Mouse (Mus musculus): ENCODE data around the gene Tarbp1. TPM values are rescaled to one million over a fixed set of nuclear protein-coding genes. Genes with fewer than 3 reads are reported as not detected.

Tarbp1 gene
- polyA plus RNA-seq, 1 experiment from 2014 or later = 1.1 TPM

- WGBS = 63% methylated on average over 9 of the region's 9 CpGs
- Histone ChIP-seq H3K36me3 (ENCODE audit: control insufficient read depth, insufficient read depth, low read length) (no peaks in the 10 kb centered on the region), H3K27ac (replicated peaks) (no peak overlapping the region), H3K4me1 (replicated peaks; ENCODE audit: control insufficient read depth, insufficient read depth) (no peaks in the 10 kb centered on the region), H3K27me3 (ENCODE audit: control insufficient read depth, insufficient read depth, low read length) (no peaks in the 10 kb centered on the region), H3K4me3 (ENCODE audit: low read depth, low read length) (no peak overlapping the region), H3K9me3 (ENCODE audit: control insufficient read depth, low read length) (no peaks in the 10 kb centered on the region), H3K4me2 (replicated peaks; ENCODE audit: low read depth) (no peak overlapping the region), H3K9ac (ENCODE audit: low read length) (no peak overlapping the region)
- DNase-seq (ENCODE audit: low spot score) = no peak
- TF ChIP-seq CTCF (IDR thresholded peaks at IDR 0.05; ENCODE audit: low read depth) = no peak
- TF ChIP-seq EP300 (optimal IDR thresholded peaks at IDR 0.05) = no peak
- ATAC-seq (ENCODE audit: low FRiP score, low TSS enrichment) = no peak
These were observed 79.5 kb downstream of the Tarbp1 start for GRCm38 (mm10) chr8:126395386-126395785.

- H3K27me3 ChIP-seq (ENCODE audit: control insufficient read depth, insufficient read depth, low read length) = no peaks in the 10 kb centered on the region
- H3K9me3 ChIP-seq (ENCODE audit: control insufficient read depth, low read length) = no peaks in the 10 kb centered on the region
- H3K9ac ChIP-seq (ENCODE audit: low read length) = no peak overlapping the region
- TF ChIP-seq EP300 (optimal IDR thresholded peaks at IDR 0.05) = no peak
- no peak overlapping the region for H3K4me3 ChIP-seq (ENCODE audit: low read depth, low read length)
- DNase-seq (ENCODE audit: low spot score) (no peak), ATAC-seq (ENCODE audit: low FRiP score, low TSS enrichment) (no peak)
- no peaks in the 10 kb centered on the region for H3K4me1 ChIP-seq (replicated peaks; ENCODE audit: control insufficient read depth, insufficient read depth)
- H3K4me2 ChIP-seq (replicated peaks; ENCODE audit: low read depth) = no peak overlapping the region
- 54% methylated on average over 2 of the region's 2 CpGs for WGBS
- H3K27ac ChIP-seq (replicated peaks) = no peak overlapping the region
- no peaks in the 10 kb centered on the region for H3K36me3 ChIP-seq (ENCODE audit: control insufficient read depth, insufficient read depth, low read length)
These were observed 83.3 kb downstream of the Tarbp1 start for GRCm38 (mm10) chr8:126391541-126391940.

GRCm38 (mm10) chr8:126387566-126387965 is 87.3 kb downstream of the Tarbp1 start:
- no peak overlapping the region for H3K27ac ChIP-seq (replicated peaks)
- no peak overlapping the region for H3K9ac ChIP-seq (ENCODE audit: low read length)
- no peaks in the 10 kb centered on the region for H3K36me3 ChIP-seq (ENCODE audit: control insufficient read depth, insufficient read depth, low read length)
- no peaks in the 10 kb centered on the region for H3K27me3 ChIP-seq (ENCODE audit: control insufficient read depth, insufficient read depth, low read length)
- no peak overlapping the region for H3K4me3 ChIP-seq (ENCODE audit: low read depth, low read length)
- H3K4me2 ChIP-seq (replicated peaks; ENCODE audit: low read depth) = no peak overlapping the region
- no peaks in the 10 kb centered on the region for H3K9me3 ChIP-seq (ENCODE audit: control insufficient read depth, low read length)
- no peaks in the 10 kb centered on the region for H3K4me1 ChIP-seq (replicated peaks; ENCODE audit: control insufficient read depth, insufficient read depth)
- no peak for DNase-seq (ENCODE audit: low spot score)
- ATAC-seq (ENCODE audit: low FRiP score, low TSS enrichment) = no peak
- 76% methylated on average over 4 of the region's 4 CpGs for WGBS
- TF ChIP-seq EP300 (optimal IDR thresholded peaks at IDR 0.05) = no peak
- TF ChIP-seq CTCF (IDR thresholded peaks at IDR 0.05; ENCODE audit: low read depth) = no peak

GRCm38 (mm10) chr8:126382749-126383148 is 92.1 kb downstream of the Tarbp1 start:
- H3K9me3 ChIP-seq (ENCODE audit: control insufficient read depth, low read length) = no peaks in the 10 kb centered on the region
- ATAC-seq (ENCODE audit: low FRiP score, low TSS enrichment) (no peak), DNase-seq (ENCODE audit: low spot score) (peak; percentile 22)
- no peaks in the 10 kb centered on the region for H3K27me3 ChIP-seq (ENCODE audit: control insufficient read depth, insufficient read depth, low read length)
- H3K36me3 ChIP-seq (ENCODE audit: control insufficient read depth, insufficient read depth, low read length) = no peaks in the 10 kb centered on the region
- H3K4me2 ChIP-seq (replicated peaks; ENCODE audit: low read depth) = no peak overlapping the region
- WGBS = 58% methylated on average over 5 of the region's 5 CpGs
- TF ChIP-seq EP300 (optimal IDR thresholded peaks at IDR 0.05) (no peak), CTCF (IDR thresholded peaks at IDR 0.05; ENCODE audit: low read depth) (peak; percentile 74)
- no peak overlapping the region for H3K4me3 ChIP-seq (ENCODE audit: low read depth, low read length)
- no peak overlapping the region for H3K9ac ChIP-seq (ENCODE audit: low read length)
- no peaks in the 10 kb centered on the region for H3K4me1 ChIP-seq (replicated peaks; ENCODE audit: control insufficient read depth, insufficient read depth)
- H3K27ac ChIP-seq (replicated peaks) = no peak overlapping the region

GRCm38 (mm10) chr8:126382216-126382615 is 92.6 kb downstream of the Tarbp1 start:
- Histone ChIP-seq H3K36me3 (ENCODE audit: control insufficient read depth, insufficient read depth, low read length) (no peaks in the 10 kb centered on the region), H3K4me2 (replicated peaks; ENCODE audit: low read depth) (no peak overlapping the region), H3K4me3 (ENCODE audit: low read depth, low read length) (no peak overlapping the region), H3K4me1 (replicated peaks; ENCODE audit: control insufficient read depth, insufficient read depth) (no peaks in the 10 kb centered on the region), H3K9ac (ENCODE audit: low read length) (no peak overlapping the region), H3K27ac (replicated peaks) (no peak overlapping the region), H3K9me3 (ENCODE audit: control insufficient read depth, low read length) (no peaks in the 10 kb centered on the region), H3K27me3 (ENCODE audit: control insufficient read depth, insufficient read depth, low read length) (no peaks in the 10 kb centered on the region)
- ATAC-seq (ENCODE audit: low FRiP score, low TSS enrichment) = no peak
- WGBS = 38% methylated on average over 14 of the region's 14 CpGs
- no peak for TF ChIP-seq EP300 (optimal IDR thresholded peaks at IDR 0.05)
- no peak for TF ChIP-seq CTCF (IDR thresholded peaks at IDR 0.05; ENCODE audit: low read depth)
- DNase-seq (ENCODE audit: low spot score) = peak; percentile 28

GRCm38 (mm10) chr8:126381299-126381698 is 93.6 kb downstream of the Tarbp1 start:
- H3K9ac ChIP-seq (ENCODE audit: low read length) = no peak overlapping the region
- no peaks in the 10 kb centered on the region for H3K36me3 ChIP-seq (ENCODE audit: control insufficient read depth, insufficient read depth, low read length)
- no peaks in the 10 kb centered on the region for H3K27me3 ChIP-seq (ENCODE audit: control insufficient read depth, insufficient read depth, low read length)
- H3K4me3 ChIP-seq (ENCODE audit: low read depth, low read length) = no peak overlapping the region
- 74% methylated on average over 7 of the region's 7 CpGs for WGBS
- TF ChIP-seq EP300 (optimal IDR thresholded peaks at IDR 0.05) (no peak), CTCF (IDR thresholded peaks at IDR 0.05; ENCODE audit: low read depth) (no peak)
- H3K27ac ChIP-seq (replicated peaks) = no peak overlapping the region
- ATAC-seq (ENCODE audit: low FRiP score, low TSS enrichment) = no peak
- H3K9me3 ChIP-seq (ENCODE audit: control insufficient read depth, low read length) = no peaks in the 10 kb centered on the region
- no peak overlapping the region for H3K4me2 ChIP-seq (replicated peaks; ENCODE audit: low read depth)
- no peaks in the 10 kb centered on the region for H3K4me1 ChIP-seq (replicated peaks; ENCODE audit: control insufficient read depth, insufficient read depth)
- no peak for DNase-seq (ENCODE audit: low spot score)

Data from stomach, postnatal 0 days (tissue).